9 mouse cellular contexts compared by ENCODE assay signal in the genomic region with DNA sequence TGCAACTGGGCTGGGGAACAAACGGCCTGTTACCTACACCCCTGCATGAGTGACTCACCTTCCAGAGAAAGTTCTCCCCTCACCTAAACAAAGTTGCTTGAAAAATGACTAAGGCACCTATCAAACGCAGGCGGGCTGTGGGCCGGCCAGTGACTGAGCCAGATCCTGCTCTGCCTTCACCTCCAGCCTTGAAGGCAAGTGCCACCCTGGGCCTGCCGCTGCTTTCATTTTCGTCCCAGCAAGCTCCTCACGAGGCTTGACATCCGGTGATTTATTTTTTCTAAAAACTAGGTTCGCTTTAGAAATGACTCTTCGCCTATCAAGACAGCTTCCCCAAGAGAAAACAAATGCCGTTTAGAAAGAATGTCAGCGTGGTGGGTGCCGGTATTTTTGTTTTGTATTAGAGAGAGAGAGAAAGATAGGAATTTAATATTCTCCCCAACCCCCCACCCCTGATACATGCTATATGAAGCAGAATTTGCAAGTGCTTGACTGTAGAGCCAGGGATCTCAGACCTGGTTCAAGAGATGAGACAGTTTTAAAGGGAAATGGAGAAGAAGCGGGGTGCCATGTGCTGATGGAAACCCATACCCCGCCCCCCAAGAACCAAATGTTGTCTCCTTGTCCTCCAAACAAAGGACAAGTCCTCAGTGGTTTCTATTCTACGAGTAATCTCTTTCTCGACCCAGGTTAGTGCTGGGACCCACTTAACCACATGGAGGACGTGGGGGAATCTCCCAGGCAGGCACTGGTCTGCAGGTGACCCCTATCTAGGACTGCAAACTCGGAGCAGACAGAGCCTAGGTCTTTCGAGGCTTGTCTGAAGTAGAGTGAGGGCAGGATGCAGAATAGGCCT. TPM values are rescaled to one million over a fixed set of nuclear protein-coding genes. Genes with fewer than 3 reads are reported as not detected.
DNase-seq lines count a peak whose midpoint lies in the region; ATAC-seq and TF ChIP-seq lines count a peak whose summit lies in the region.
"Had no signal": no experiment of that assay in that cellular context is flagged by ENCODE, and none has a peak within 500 bp of the region (broad histone marks: within the 10 kb centered on the region; RNA-seq: fewer than 3 reads in every experiment).

No protein-coding gene starts in this region.

- H3K4me3 ChIP-seq in layer of hippocampus, adult 2 months = peak overlapping the region; percentile 2; the same call in 1 of the 2 replicates
- H3K4me3 ChIP-seq in brown adipose tissue, adult 24 weeks (ENCODE audit: insufficient read depth, low read depth, low read length) = peak overlapping the region; percentile 24
- H3K4me3 ChIP-seq in kidney, embryonic 14.5 days (ENCODE audit: low read length) = no peak overlapping the region
- H3K4me3 ChIP-seq in midbrain, embryonic 11.5 days (ENCODE audit: low read depth, low read length) = no peak overlapping the region

- ATAC-seq in kidney, embryonic 14.5 days (ENCODE audit: low FRiP score, low TSS enrichment) = no peak
- ATAC-seq in midbrain, embryonic 11.5 days (ENCODE audit: low FRiP score) = no peak

- H3K36me3 ChIP-seq in kidney, embryonic 14.5 days (ENCODE audit: control insufficient read depth, insufficient read depth, low read length) = no peaks in the 10 kb centered on the region
- H3K36me3 ChIP-seq in midbrain, embryonic 11.5 days (ENCODE audit: control insufficient read depth, insufficient read depth, low read length) = no peaks in the 10 kb centered on the region

- peaks cover 14% of the 10 kb centered on the region for H3K4me1 ChIP-seq in brown adipose tissue, adult 24 weeks (ENCODE audit: control insufficient read depth, insufficient read depth, insufficient read length, low read length)
- peaks cover 50% of the 10 kb centered on the region for H3K4me1 ChIP-seq in kidney, embryonic 14.5 days (ENCODE audit: control insufficient read depth, insufficient read depth, low read length)
- H3K4me1 ChIP-seq in midbrain, embryonic 11.5 days (ENCODE audit: control insufficient read depth, insufficient read depth, low read length) = peaks cover 38% of the 10 kb centered on the region

- H3K9ac ChIP-seq in kidney, embryonic 14.5 days (ENCODE audit: low read depth, low read length) = 0 out of 2 replicates have a peak overlapping the region, but pooled peaks have one; percentile 1
- 0 out of 2 replicates have a peak overlapping the region, but pooled peaks have one; percentile 10 for H3K9ac ChIP-seq in midbrain, embryonic 11.5 days (ENCODE audit: low read length)

- H3K9me3 ChIP-seq in kidney, embryonic 14.5 days (ENCODE audit: control insufficient read depth, low read length) = no peaks in the 10 kb centered on the region
- H3K9me3 ChIP-seq in midbrain, embryonic 11.5 days (ENCODE audit: control insufficient read depth, low read length) = no peaks in the 10 kb centered on the region

- no peak for DNase-seq in layer of hippocampus, adult 2 months (ENCODE audit: low spot score in 2 of 2)
- no peak for DNase-seq in layer of hippocampus, adult 8-10 months (ENCODE audit: low spot score in 2 of 2)
- no peak for DNase-seq in midbrain, embryonic 11.5 days (ENCODE audit: low spot score, missing footprints)
- peak; percentile 61 to 66 for DNase-seq in thymus, postnatal 10 days (ENCODE audit: low spot score in 2 of 2)
- no peak for DNase-seq in embryo, embryonic 11 days
- no peak for DNase-seq in left cerebral cortex, postnatal 25 days (ENCODE audit: low spot score in 2 of 2)

- H3K27me3 ChIP-seq in kidney, embryonic 14.5 days (ENCODE audit: control insufficient read depth, insufficient read depth, low read length) = no peaks in the 10 kb centered on the region
- H3K27me3 ChIP-seq in midbrain, embryonic 11.5 days (ENCODE audit: control insufficient read depth, insufficient read depth, low read length) = no peaks in the 10 kb centered on the region

- 53% methylated on average over 20 of the region's 20 CpGs for WGBS in kidney, embryonic 14.5 days
- WGBS in midbrain, embryonic 11.5 days = 79% methylated on average over 20 of the region's 20 CpGs

- intact Hi-C loops in left cerebral cortex, postnatal 25 days (cut with DNase I) = no loop called here

- peak overlapping the region; percentile 11 for H3K27ac ChIP-seq in layer of hippocampus, adult 2 months
- peak overlapping the region; percentile 69 for H3K27ac ChIP-seq in brown adipose tissue, adult 24 weeks (replicated peaks; ENCODE audit: low read depth, low read length)
- H3K27ac ChIP-seq in kidney, embryonic 14.5 days (ENCODE audit: low read depth, low read length) = peak overlapping the region; percentile 47; the same call in 1 of the 2 replicates
- no peak overlapping the region for H3K27ac ChIP-seq in midbrain, embryonic 11.5 days (ENCODE audit: low read depth, low read length)

- no peak for TF ChIP-seq CTCF in layer of hippocampus, adult 2 months (conservative IDR thresholded peaks at IDR 0.05)

- no peak overlapping the region for H3K4me2 ChIP-seq in kidney, embryonic 14.5 days (replicated peaks; ENCODE audit: low read depth, low read length)
- H3K4me2 ChIP-seq in midbrain, embryonic 11.5 days = no peak overlapping the region; the same call in 1 of the 2 replicates

RNA-seq across cellular contexts. Expression of a gene that starts 4.6 kb away (rescaled TPM):
- total RNA-seq in layer of hippocampus, adult 2 months (2021) = 1 to 10 TPM; 3.3 TPM
- 1 to 10 TPM; 4.6 to 5.5 (median 4.8) TPM for total RNA-seq in layer of hippocampus, adult 8-10 months (2022)
- 1.5 and 3.8 TPM in 2 replicates for polyA plus RNA-seq in brown adipose tissue, adult 24 weeks (2012; ENCODE audit: insufficient read depth, insufficient read length, missing spikeins)
- 3.3 and 4.8 TPM in 2 replicates for polyA plus RNA-seq in kidney, embryonic 14.5 days (2014; fragmentation: Nextera tagmentation; extraction: Ambion mirVana)
- 2.3 and 3.3 TPM in 2 replicates for polyA plus RNA-seq in midbrain, embryonic 11.5 days (2014; fragmentation: Nextera tagmentation; extraction: Ambion mirVana)
- 1 to 10 TPM; 4.1 to 4.3 TPM for total RNA-seq in left cerebral cortex, postnatal 25 days (2021)

RNA-seq across cellular contexts. Expression of a gene that starts 44.4 kb away (rescaled TPM):
- 1 to 10 TPM; 1.2 to 1.3 TPM for total RNA-seq in layer of hippocampus, adult 2 months (2021)
- total RNA-seq in layer of hippocampus, adult 8-10 months (2022) = 1 to 10 TPM; 1.4 to 3.0 (median 2.1) TPM
- polyA plus RNA-seq in brown adipose tissue, adult 24 weeks (2012; ENCODE audit: insufficient read depth, insufficient read length, missing spikeins) = not detected in 2 replicates
- not detected in 2 replicates for polyA plus RNA-seq in kidney, embryonic 14.5 days (2014; fragmentation: Nextera tagmentation; extraction: Ambion mirVana)
- 0.15 TPM in 1 of 2 replicates, not detected in the other for polyA plus RNA-seq in midbrain, embryonic 11.5 days (2014; fragmentation: Nextera tagmentation; extraction: Ambion mirVana)
- 1 to 10 TPM; 1.3 to 1.4 TPM for total RNA-seq in left cerebral cortex, postnatal 25 days (2021)
- total RNA-seq: heart, postnatal 14 days had no signal

RNA-seq across cellular contexts. Expression of a gene that starts 54.3 kb away (rescaled TPM):
- total RNA-seq in layer of hippocampus, adult 2 months (2021) = 1 to 10 TPM; 1.5 to 2.0 TPM
- total RNA-seq in layer of hippocampus, adult 8-10 months (2022) = 1 to 10 TPM; 1.4 to 3.1 (median 2.2) TPM
- not detected in 2 replicates for polyA plus RNA-seq in brown adipose tissue, adult 24 weeks (2012; ENCODE audit: insufficient read depth, insufficient read length, missing spikeins)
- polyA plus RNA-seq in kidney, embryonic 14.5 days (2014; fragmentation: Nextera tagmentation; extraction: Ambion mirVana) = 0.26 and 0.29 TPM in 2 replicates
- 0.12 and 0.14 TPM in 2 replicates for polyA plus RNA-seq in midbrain, embryonic 11.5 days (2014; fragmentation: Nextera tagmentation; extraction: Ambion mirVana)
- total RNA-seq in left cerebral cortex, postnatal 25 days (2021) = 1 to 10 TPM; 1.5 to 2.4 TPM
- total RNA-seq: heart, postnatal 14 days had no signal

Comparison
In these comparisons a context has a peak if more than half of its experiments do, and no peak if none do; other contexts are left out.
1. DNase-seq: peak in thymus, postnatal 10 days (2 of 2); none in layer of hippocampus, adult 2 months (0 of 2), layer of hippocampus, adult 8-10 months (0 of 2), midbrain, embryonic 11.5 days (single experiment), embryo, embryonic 11 days (single experiment) and left cerebral cortex, postnatal 25 days (0 of 2).
2. H3K4me3 ChIP-seq: peak in layer of hippocampus, adult 2 months (single experiment) and brown adipose tissue, adult 24 weeks (single experiment); none in kidney, embryonic 14.5 days (single experiment) and midbrain, embryonic 11.5 days (single experiment).